Mouse (Mus musculus): Measurements from ENCODE around the gene Sec62.
"Not testable (repeated sequence)": the region's sequence is repeated elsewhere in the genome, so short reads cannot be mapped to it uniquely, and the experiment has no call there.

The Sec62 gene

GRCm38 (mm10) chr3:30833254-30833653, 40.6 kb downstream of the Sec62 start:
- no peak for DNase-seq

GRCm38 (mm10) chr3:30845755-30846154, 53.1 kb downstream of the Sec62 start:
- no peak for DNase-seq

GRCm38 (mm10) chr3:30847413-30847812, 54.7 kb downstream of the Sec62 start:
- DNase-seq, result no peak

GRCm38 (mm10) chr3:30851422-30851821, 58.7 kb downstream of the Sec62 start:
- DNase-seq, result no peak

GRCm38 (mm10) chr3:30853596-30853995, 60.9 kb downstream of the Sec62 start:
- no peak for DNase-seq

GRCm38 (mm10) chr3:30855604-30856458, 63.2 kb downstream of the Sec62 start, which contains the start of gene Gpr160:
Gene Gpr160, plus strand, starts transcription at chr3:30855950.
- peak; percentile 80 for DNase-seq

- not testable (repeated sequence) for DNase-seq
These were observed 66.9 kb downstream of the Sec62 start for GRCm38 (mm10) chr3:30859599-30859998.

GRCm38 (mm10) chr3:30860705-30861104, 68.0 kb downstream of the Sec62 start:
- no peak for DNase-seq

- DNase-seq, result no peak
These were observed 71.2 kb downstream of the Sec62 start for GRCm38 (mm10) chr3:30863712-30864435.

- DNase-seq, result no peak
These were observed 72.0 kb downstream of the Sec62 start for GRCm38 (mm10) chr3:30864640-30865039.

GRCm38 (mm10) chr3:30868176-30868575, 75.5 kb downstream of the Sec62 start:
- no peak for DNase-seq

GRCm38 (mm10) chr3:30868625-30869024, 76.0 kb downstream of the Sec62 start:
- DNase-seq, result no peak

GRCm38 (mm10) chr3:30869995-30870394, 77.3 kb downstream of the Sec62 start:
- DNase-seq, result no peak
